Mouse (Mus musculus) MEL (cell line): Measurements from ENCODE around the gene Agbl1. TPM values are rescaled to one million over a fixed set of nuclear protein-coding genes. Genes with fewer than 3 reads are reported as not detected.

Source experiments
- DNase-seq: peaks from one replicate; pipeline ENCODE4 v3.0.0; 2011; ENCODE audit warnings: low read depth, low spot score
- H3K27ac ChIP-seq: 2 replicates; pipeline ENCODE4 v1.5.1; 2012; ENCODE audit warnings: low read depth, mild to moderate bottlenecking, control low read depth, low read length, moderate library complexity; ENCODE audit not compliant: control insufficient read depth
- H3K27me3 ChIP-seq, 2 experiments: fragments of 150-350 bp in 1 of 2; sonication (generic) in 1 of 2; 2 replicates each; pipeline ENCODE4 v1.6.1; 2012; ENCODE audit warnings: low read length in 2 of 2, mild to moderate bottlenecking in 2 of 2, improper control_type of control experiment in 1 of 2, moderate library complexity in 1 of 2; ENCODE audit not compliant: insufficient read depth in 2 of 2, control insufficient read depth in 1 of 2
- H3K36me3 ChIP-seq, 2 experiments: 2 replicates each; pipeline ENCODE4 v1.6.1; 2012 to 2014; ENCODE audit warnings: low read length in 2 of 2, improper control_type of control experiment in 1 of 2, inconsistent platforms in 1 of 2, mild to moderate bottlenecking in 1 of 2; ENCODE audit not compliant: insufficient read depth in 2 of 2, control insufficient read depth in 1 of 2
- H3K4me1 ChIP-seq, 2 experiments: fragments of 150-350 bp in 1 of 2; sonication (generic) in 1 of 2; 2 replicates each; pipeline ENCODE4 v1.6.1; 2012; ENCODE audit warnings: low read length in 2 of 2, improper control_type of control experiment in 1 of 2, mild to moderate bottlenecking in 1 of 2; ENCODE audit not compliant: insufficient read depth in 2 of 2, control insufficient read depth in 1 of 2
- H3K4me3 ChIP-seq, 2 experiments: fragments of 150-350 bp in 1 of 2; sonication (generic) in 1 of 2; 2 replicates each; pipeline ENCODE4 v1.5.1; 2012; ENCODE audit warnings: low read depth in 2 of 2, low read length in 2 of 2, mild to moderate bottlenecking in 2 of 2, moderate library complexity in 2 of 2, control low read depth in 1 of 2, improper control_type of control experiment in 1 of 2; ENCODE audit not compliant: control insufficient read depth in 1 of 2, insufficient read depth in 1 of 2
- H3K79me2 ChIP-seq: 2 replicates; pipeline ENCODE4 v1.6.1; 2012; ENCODE audit warnings: mild to moderate bottlenecking, low read length, moderate library complexity; ENCODE audit not compliant: control insufficient read depth, poor library complexity, insufficient read depth
- H3K9ac ChIP-seq: 2 replicates; pipeline ENCODE4 v1.6.1; 2012; ENCODE audit warnings: low read depth, mild to moderate bottlenecking, control low read depth, low read length, moderate library complexity; ENCODE audit not compliant: control insufficient read depth, poor library complexity, severe bottlenecking
- H3K9me3 ChIP-seq: fragments of 150-350 bp; sonication (generic); replicated peaks from 2 replicates; pipeline ENCODE4 v1.6.1; 2012; ENCODE audit warnings: mild to moderate bottlenecking, low read length, improper control_type of control experiment, moderate library complexity; ENCODE audit not compliant: insufficient read depth
- BHLHE40 ChIP-seq: IDR thresholded peaks from 2 replicates; pipeline ENCODE4 v1.6.1; 2012; ENCODE audit warnings: low read depth, mild to moderate bottlenecking, inconsistent platforms, low read length, improper control_type of control experiment, borderline replicate concordance
- CTCF ChIP-seq, 3 experiments: IDR thresholded peaks in 2 of 3; conservative IDR thresholded peaks in 1 of 3; 2 replicates each; pipeline ENCODE4 v1.5.1; 2011 to 2012; ENCODE audit warnings: low read length in 3 of 3, low read depth in 2 of 3, mild to moderate bottlenecking in 2 of 3, improper control_type of control experiment in 1 of 3, inconsistent platforms in 1 of 3, mixed read lengths in 1 of 3, moderate library complexity in 1 of 3; ENCODE audit not compliant: control insufficient read depth in 1 of 3, insufficient read depth in 1 of 3, poor library complexity in 1 of 3, severe bottlenecking in 1 of 3
- E2F4 ChIP-seq: IDR thresholded peaks from 2 replicates; pipeline ENCODE4 v1.6.1; 2011; ENCODE audit warnings: low read depth, low read length, improper control_type of control experiment, borderline replicate concordance
- ELF1 ChIP-seq: IDR thresholded peaks from 2 replicates; pipeline ENCODE4 v1.6.1; 2014; ENCODE audit warnings: low read depth, mild to moderate bottlenecking, inconsistent platforms, low read length, improper control_type of control experiment, moderate library complexity
- ETS1 ChIP-seq: IDR thresholded peaks from 2 replicates; pipeline ENCODE4 v1.6.1; 2012; ENCODE audit warnings: low read depth, mild to moderate bottlenecking, inconsistent platforms, low read length, improper control_type of control experiment, moderate library complexity
- GATA1 ChIP-seq: IDR thresholded peaks from 2 replicates; pipeline ENCODE4 v1.6.1; 2011; ENCODE audit warnings: low read depth, low read length, improper control_type of control experiment
- HCFC1 ChIP-seq: IDR thresholded peaks from 2 replicates; pipeline ENCODE4 v1.6.1; 2012; ENCODE audit warnings: low read depth, mild to moderate bottlenecking, inconsistent platforms, low read length, improper control_type of control experiment, moderate library complexity
- MAFK ChIP-seq: IDR thresholded peaks from 2 replicates; pipeline ENCODE4 v1.6.1; 2011; ENCODE audit warnings: low read depth, mild to moderate bottlenecking, low read length, improper control_type of control experiment, borderline replicate concordance
- MAX ChIP-seq: IDR thresholded peaks from 2 replicates; pipeline ENCODE4 v1.6.1; 2011; ENCODE audit warnings: low read length, improper control_type of control experiment
- MEF2A ChIP-seq: IDR thresholded peaks from 2 replicates; pipeline ENCODE4 v1.6.1; 2014; ENCODE audit warnings: low read depth, mild to moderate bottlenecking, inconsistent platforms, low read length, improper control_type of control experiment; ENCODE audit not compliant: poor library complexity, insufficient replicate concordance, severe bottlenecking; ENCODE audit errors: extremely low read depth
- MYB ChIP-seq: IDR thresholded peaks from 2 replicates; pipeline ENCODE4 v1.6.1; 2011; ENCODE audit warnings: mild to moderate bottlenecking, low read depth, low read length, improper control_type of control experiment
- NELFE ChIP-seq: IDR thresholded peaks from 2 replicates; pipeline ENCODE4 v1.6.1; 2011; ENCODE audit warnings: low read depth, low read length, improper control_type of control experiment
- NRF1 ChIP-seq: IDR thresholded peaks from 2 replicates; pipeline ENCODE4 v1.6.1; 2014; ENCODE audit warnings: low read depth, mild to moderate bottlenecking, inconsistent platforms, low read length, improper control_type of control experiment, moderate library complexity; ENCODE audit not compliant: poor library complexity, insufficient read depth, severe bottlenecking
- POLR2A ChIP-seq, 2 experiments: IDR thresholded peaks; 2 replicates each; pipeline ENCODE4 v1.6.1; 2011 to 2012; ENCODE audit warnings: low read length in 2 of 2, mild to moderate bottlenecking in 2 of 2, control low read depth in 1 of 2, improper control_type of control experiment in 1 of 2, low read depth in 1 of 2, moderate library complexity in 1 of 2; ENCODE audit not compliant: control insufficient read depth in 1 of 2, insufficient read depth in 1 of 2, poor library complexity in 1 of 2
- RCOR1 ChIP-seq: IDR thresholded peaks from 2 replicates; pipeline ENCODE4 v1.6.1; 2012; ENCODE audit warnings: low read depth, mild to moderate bottlenecking, inconsistent platforms, low read length, improper control_type of control experiment
- SIN3A ChIP-seq: IDR thresholded peaks from 2 replicates; pipeline ENCODE4 v1.6.1; 2012; ENCODE audit warnings: low read length, improper control_type of control experiment, inconsistent platforms
- TAL1 ChIP-seq: IDR thresholded peaks from 2 replicates; pipeline ENCODE4 v1.6.1; 2012; ENCODE audit warnings: mild to moderate bottlenecking, inconsistent platforms, low read length, moderate library complexity, mixed read lengths
- UBTF ChIP-seq: IDR thresholded peaks from 2 replicates; pipeline ENCODE4 v1.6.1; 2012; ENCODE audit warnings: low read depth, mild to moderate bottlenecking, inconsistent platforms, low read length, improper control_type of control experiment, moderate library complexity, borderline replicate concordance; ENCODE audit not compliant: insufficient read depth
- USF1 ChIP-seq: IDR thresholded peaks from 2 replicates; pipeline ENCODE4 v1.6.1; 2014; ENCODE audit warnings: low read depth, mild to moderate bottlenecking, inconsistent platforms, low read length, improper control_type of control experiment, moderate library complexity
- USF2 ChIP-seq, 2 experiments: IDR thresholded peaks; 2 replicates each; pipeline ENCODE4 v1.6.1; 2011 to 2012; ENCODE audit warnings: improper control_type of control experiment in 2 of 2, low read length in 2 of 2, borderline replicate concordance in 1 of 2, inconsistent platforms in 1 of 2, low read depth in 1 of 2, mild to moderate bottlenecking in 1 of 2; ENCODE audit not compliant: insufficient read depth in 1 of 2
- ZC3H11A ChIP-seq: IDR thresholded peaks from 2 replicates; pipeline ENCODE4 v1.6.1; 2012; ENCODE audit warnings: low read depth, mild to moderate bottlenecking, inconsistent platforms, low read length, improper control_type of control experiment
- ZKSCAN1 ChIP-seq: IDR thresholded peaks from 2 replicates; pipeline ENCODE4 v1.6.1; 2012; ENCODE audit warnings: low read depth, mild to moderate bottlenecking, inconsistent platforms, low read length, improper control_type of control experiment, moderate library complexity
- ZMIZ1 ChIP-seq: IDR thresholded peaks from 2 replicates; pipeline ENCODE4 v1.6.1; 2012; ENCODE audit warnings: low read depth, mild to moderate bottlenecking, inconsistent platforms, low read length, improper control_type of control experiment, moderate library complexity
- ZNF384 ChIP-seq: IDR thresholded peaks from 2 replicates; pipeline ENCODE4 v1.6.1; 2012; ENCODE audit warnings: low read depth, mild to moderate bottlenecking, inconsistent platforms, low read length, improper control_type of control experiment
- polyA plus RNA-seq, 2 experiments: library from polyadenylated mRNA; stranded (reverse) in 1 of 2; unstranded in 1 of 2; fragments of >175 nt in 1 of 2; fragments of >200 nt in 1 of 2; gene quantifications; 2 replicates each; pipeline versions ENCODE4 v1.2.1 to v1.2.4; 2012; ENCODE audit warnings: low replicate concordance in 2 of 2, low read depth in 1 of 2; ENCODE audit not compliant: insufficient read length in 2 of 2, insufficient read depth in 1 of 2, missing spikeins in 1 of 2
- total RNA-seq: library from RNA; depleted of rRNA; stranded (reverse); fragments of 300-350 nt; gene quantifications from 2 replicates; pipeline ENCODE4 v1.2.3, GENCODE M21; 2012

Agbl1 gene
- total and polyA plus RNA-seq, 3 experiments: not detected

- TF ChIP-seq RCOR1 (no peak), CTCF (IDR thresholded peaks at IDR 0.05 in 2 of 3, conservative IDR thresholded peaks at IDR 0.05 in 1 of 3; ENCODE audit: control insufficient read depth in 1 of 3, insufficient read depth in 1 of 3, low read depth in 2 of 3, low read length in 3 of 3, poor library complexity in 1 of 3, severe bottlenecking in 1 of 3) (no peak), ETS1 (no peak), TAL1 (no peak), ZKSCAN1 (no peak), GATA1 (no peak), E2F4 (no peak), USF2 (IDR thresholded peaks at IDR 0.05; ENCODE audit: borderline replicate concordance in 1 of 2, insufficient read depth in 1 of 2, low read depth in 1 of 2, low read length in 2 of 2) (no peak), NRF1 (no peak), MAX (no peak), ZMIZ1 (no peak), BHLHE40 (no peak)
- TF ChIP-seq, all 39 proteins: peak for 0
- Histone ChIP-seq H3K27me3 (no peaks in the 10 kb centered on the region), H3K27ac (no peak overlapping the region), H3K36me3 (no peaks in the 10 kb centered on the region), H3K9ac (no peak overlapping the region), H3K79me2 (no peaks in the 10 kb centered on the region), H3K4me3 (no peak overlapping the region), H3K9me3 (no peaks in the 10 kb centered on the region), H3K4me1 (no peaks in the 10 kb centered on the region)
- DNase-seq: no peak
Measured at GRCm38 (mm10) chr7:76889416-76890209, 659.9 kb downstream of the Agbl1 start.

GRCm38 (mm10) chr7:76904096-76904495, 674.4 kb downstream of the Agbl1 start:
- Histone ChIP-seq H3K27ac (no peak overlapping the region), H3K4me1 (no peaks in the 10 kb centered on the region), H3K27me3 (no peaks in the 10 kb centered on the region), H3K36me3 (no peaks in the 10 kb centered on the region), H3K4me3 (no peak overlapping the region), H3K9me3 (no peaks in the 10 kb centered on the region), H3K79me2 (no peaks in the 10 kb centered on the region), H3K9ac (no peak overlapping the region)
- TF ChIP-seq UBTF (no peak), MYB (no peak), ZMIZ1 (no peak), HCFC1 (no peak), MAFK (no peak), SIN3A (no peak), TAL1 (no peak), NRF1 (no peak), POLR2A (IDR thresholded peaks at IDR 0.05; ENCODE audit: control insufficient read depth in 1 of 2, insufficient read depth in 1 of 2, low read depth in 1 of 2, low read length in 2 of 2, poor library complexity in 1 of 2) (no peak), ZKSCAN1 (no peak), ZC3H11A (no peak), ELF1 (no peak), NELFE (no peak), ZNF384 (no peak), MEF2A (no peak), GATA1 (no peak), USF1 (no peak)
- DNase-seq: peak; percentile 2
